Mouse (Mus musculus): ENCODE data around the gene Neurog3. TPM values are rescaled to one million over a fixed set of nuclear protein-coding genes. Genes with fewer than 3 reads are reported as not detected.

Neurog3 gene
- polyA plus RNA-seq, 1 experiment from 2014 or later: not detected

Other genes starting within 250 kb of the Neurog3 start
- gene Col13a1, start 154.0 kb upstream of the Neurog3 start, polyA plus RNA-seq (2015; fragmentation: Nextera tagmentation; extraction: Ambion mirVana): 1.2 and 1.5 TPM in 2 replicates
- 224 and 236 TPM in 2 replicates for gene Fam241b, start 10.8 kb downstream of the Neurog3 start, polyA plus RNA-seq (2015; fragmentation: Nextera tagmentation; extraction: Ambion mirVana)
- 19.4 and 23.2 TPM in 2 replicates for gene Tspan15, start 98.2 kb downstream of the Neurog3 start, polyA plus RNA-seq (2015; fragmentation: Nextera tagmentation; extraction: Ambion mirVana)
- not detected in 2 replicates for gene Tacr2, start 119.3 kb downstream of the Neurog3 start, polyA plus RNA-seq (2015; fragmentation: Nextera tagmentation; extraction: Ambion mirVana)
- gene Hk1, start 246.8 kb downstream of the Neurog3 start, polyA plus RNA-seq (2015; fragmentation: Nextera tagmentation; extraction: Ambion mirVana): 142 and 155 TPM in 2 replicates